In the genomic region with DNA sequence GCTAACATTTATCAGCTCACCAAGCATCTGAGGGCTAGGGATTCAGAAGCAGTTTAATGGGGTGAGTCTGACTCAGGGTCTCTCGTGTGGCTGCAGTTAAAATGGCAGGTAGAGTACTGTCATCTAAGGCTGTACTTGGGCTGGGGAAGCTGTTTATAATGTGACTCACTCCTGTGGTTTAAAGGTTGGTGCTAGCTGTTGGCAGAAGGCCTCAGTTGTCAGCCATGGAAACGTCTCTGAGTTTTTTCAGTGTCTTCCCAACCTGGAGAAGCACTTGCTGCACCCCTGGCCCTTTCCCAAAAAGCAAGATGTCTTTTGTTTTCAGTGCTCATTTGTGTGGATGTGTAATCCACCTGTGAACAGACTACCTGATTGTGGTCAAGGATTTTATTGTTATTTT, we compare ENCODE assay signal across 23 mouse cellular contexts. TPM values are rescaled to one million over a fixed set of nuclear protein-coding genes. Genes with fewer than 3 reads are reported as not detected.
A peak's percentile ranks its signal among the peaks of the same experiment; 100 is the strongest.
DNase-seq lines count a peak whose midpoint lies in the region; ATAC-seq and TF ChIP-seq lines count a peak whose summit lies in the region.
"Had no signal": no experiment of that assay in that cellular context is flagged by ENCODE, and none has a peak within 500 bp of the region (broad histone marks: within the 10 kb centered on the region; RNA-seq: fewer than 3 reads in every experiment).

No protein-coding gene starts in this region.

- TF ChIP-seq POLR2A in kidney, adult 2 months (IDR thresholded peaks at IDR 0.05; ENCODE audit: low read depth, low read length), result no peak

- POLR2A ChIA-PET in Patski (lab: Charles Lee), result interaction anchor here (0.9 kb wide), 1 partner anchor 24 kb away, joined by 3 read pairs; no protein-coding TSS in a partner anchor

- peak; percentile 68 to 74 for DNase-seq in adrenal gland, adult (ENCODE audit: inconsistent age in 2 of 2, low spot score in 1 of 2)
- DNase-seq in adrenal gland, adult 18-20 months (ENCODE audit: low spot score in 2 of 2), result no peak
- DNase-seq in kidney, adult 2 months, result peak; percentile 39
- DNase-seq in kidney, adult 8-10 months, result no peak
- DNase-seq in Patski (ENCODE audit: low read depth, low spot score), result peak; percentile 80
- no peak for DNase-seq in forebrain, embryonic 10.5 days (ENCODE audit: extremely low spot score, low spot score)
- no peak for DNase-seq in layer of hippocampus, postnatal 25 days (ENCODE audit: extremely low spot score in 1 of 2, low spot score in 1 of 2)
- DNase-seq in thymus, postnatal 4 days, result no peak
- DNase-seq: gastrocnemius, postnatal 14 days; spleen, adult 18-20 months; thymus, adult 18-20 months; thymus, postnatal 25 days had no signal

- ATAC-seq in Patski, result peak; percentile 90
- ATAC-seq: activated CD4-positive, CD25-positive, alpha-beta regulatory T cell, adult 4 months had no signal

- TF ChIP-seq CTCF in kidney, adult 2 months (conservative IDR thresholded peaks at IDR 0.05; ENCODE audit: insufficient read depth, insufficient read length, low read depth, low read length), result no peak
- no peak for TF ChIP-seq CTCF in Patski (IDR thresholded peaks at IDR 0.05)

- H3K4me1 ChIP-seq in kidney, adult 2 months (ENCODE audit: control insufficient read depth, insufficient read depth, low read length), result peaks cover 6% of the 10 kb centered on the region; the same call in 1 of the 2 replicates
- H3K4me1 ChIP-seq in forebrain, embryonic 10.5 days, result no peaks in the 10 kb centered on the region
- H3K4me1 ChIP-seq: hindbrain, embryonic 12.5 days; limb, embryonic 12.5 days; midbrain, embryonic 12.5 days; neural tube, embryonic 12.5 days had no signal

- in situ Hi-C loops in Patski (cut with MboI; ENCODE audit: low pct_unique_long_range_greater_than_20kb), result no loop called here

- no peaks in the 10 kb centered on the region for H3K27me3 ChIP-seq in kidney, adult 2 months (replicated peaks; ENCODE audit: control insufficient read depth, insufficient read depth, low read length)
- H3K27me3 ChIP-seq in Patski, result no peaks in the 10 kb centered on the region
- no peaks in the 10 kb centered on the region for H3K27me3 ChIP-seq in forebrain, embryonic 10.5 days (ENCODE audit: poor library complexity, severe bottlenecking)
- H3K27me3 ChIP-seq: embryonic facial prominence, embryonic 15.5 days; hindbrain, embryonic 12.5 days; limb, embryonic 12.5 days; lung, embryonic 15.5 days; midbrain, embryonic 12.5 days; neural tube, embryonic 12.5 days had no signal

- peaks cover 24% of the 10 kb centered on the region for H3K9me3 ChIP-seq in forebrain, embryonic 10.5 days

- WGBS in kidney, adult 2 months, result 55% methylated on average over 2 of the region's 2 CpGs
- 81% methylated on average over 2 of the region's 2 CpGs for WGBS in forebrain, embryonic 10.5 days

- no peaks in the 10 kb centered on the region for H3K36me3 ChIP-seq in kidney, adult 2 months (ENCODE audit: control insufficient read depth, insufficient read depth, low read length)
- no peaks in the 10 kb centered on the region for H3K36me3 ChIP-seq in forebrain, embryonic 10.5 days (replicated peaks)
- H3K36me3 ChIP-seq: embryonic facial prominence, embryonic 15.5 days; hindbrain, embryonic 12.5 days; limb, embryonic 12.5 days; lung, embryonic 15.5 days; midbrain, embryonic 12.5 days; neural tube, embryonic 12.5 days had no signal

- CTCF ChIA-PET in Patski (lab: Charles Lee), result interaction anchor here (1.6 to 1.8 kb wide), 3 partner anchors 9 to 17 kb away, joined by 5 to 7 read pairs (median 5); no protein-coding TSS in a partner anchor

- no peak overlapping the region for H3K4me3 ChIP-seq in kidney, adult 2 months (ENCODE audit: insufficient read depth, low read depth, low read length)
- H3K4me3 ChIP-seq in forebrain, embryonic 10.5 days, result no peak overlapping the region
- H3K4me3 ChIP-seq: embryonic facial prominence, embryonic 15.5 days; hindbrain, embryonic 12.5 days; left cerebral cortex, adult 2 months; limb, embryonic 12.5 days; lung, embryonic 15.5 days; midbrain, embryonic 12.5 days; myocyte; neural tube, embryonic 12.5 days had no signal

- H3K27ac ChIP-seq in kidney, adult 2 months (ENCODE audit: insufficient read depth, low read depth, low read length), result no peak overlapping the region
- H3K27ac ChIP-seq in forebrain, embryonic 10.5 days, result no peak overlapping the region
- H3K27ac ChIP-seq: embryonic facial prominence, embryonic 15.5 days; hindbrain, embryonic 12.5 days; left cerebral cortex, adult 2 months; limb, embryonic 12.5 days; lung, embryonic 15.5 days; midbrain, embryonic 12.5 days; neural tube, embryonic 12.5 days; stomach, postnatal 0 days had no signal

RNA-seq across cellular contexts. Expression of a gene that starts 10.9 kb away (rescaled TPM):
- 100 to 1,000 TPM in 1 of 2 experiments, 10 to 100 TPM in 1; 79.7 to 101 TPM for total RNA-seq in adrenal gland, adult 18-20 months (2021)
- polyA plus RNA-seq in kidney, adult 2 months (2012; rRNA removed), result 40.4 and 47.1 TPM in 2 replicates
- polyA plus RNA-seq in Patski (2021), result 107 TPM
- 47.4 and 52.6 TPM in 2 replicates for polyA plus RNA-seq in forebrain, embryonic 10.5 days (2016; fragmentation: Nextera tagmentation; extraction: Ambion mirVana)
- 100 to 1,000 TPM in 1 of 2 experiments, 10 to 100 TPM in 1; 96.8 to 112 TPM for total RNA-seq in layer of hippocampus, postnatal 25 days (2021)

RNA-seq across cellular contexts. Expression of a gene that starts 51.7 kb away (rescaled TPM):
- 100 to 1,000 TPM; 329 to 423 TPM for total RNA-seq in adrenal gland, adult 18-20 months (2021)
- polyA plus RNA-seq in kidney, adult 2 months (2012; rRNA removed), result 152 and 161 TPM in 2 replicates
- polyA plus RNA-seq in Patski (2021), result 26.0 TPM
- 1.6 and 2.5 TPM in 2 replicates for polyA plus RNA-seq in forebrain, embryonic 10.5 days (2016; fragmentation: Nextera tagmentation; extraction: Ambion mirVana)
- total RNA-seq in layer of hippocampus, postnatal 25 days (2021), result 10 to 100 TPM; 16.3 to 17.2 TPM
- total RNA-seq: liver, adult 2 months had no signal
- polyA plus RNA-seq: activated CD4-positive, CD25-positive, alpha-beta regulatory T cell, adult 4 months had no signal

Comparison
In these comparisons a context has a peak if more than half of its experiments do, and no peak if none do; other contexts are left out.
1. DNase-seq: peak in adrenal gland, adult (2 of 2), kidney, adult 2 months (single experiment) and Patski (single experiment); none in adrenal gland, adult 18-20 months (0 of 2), kidney, adult 8-10 months (0 of 2), forebrain, embryonic 10.5 days (single experiment), layer of hippocampus, postnatal 25 days (0 of 2) and thymus, postnatal 4 days (single experiment).